Mouse (Mus musculus) gastrocnemius, postnatal 14 days (tissue): ENCODE measurements around the gene Ltb4r2. TPM values are rescaled to one million over a fixed set of nuclear protein-coding genes. Genes with fewer than 3 reads are reported as not detected.

Source experiments
- total RNA-seq, 2 experiments: library from RNA; stranded (reverse); gene quantifications; 2 replicates each; pipeline ENCODE4 v1.2.3; 2021

Ltb4r2 gene
- total RNA-seq, 2 experiments from 2014 or later: 0.12 TPM; not detected in 1

Other genes with a start within 250 kb of the Ltb4r2 start
- gene Nrl, start 236.4 kb upstream of the Ltb4r2 start, total RNA-seq: not detected
- gene Pck2, start 221.2 kb upstream of the Ltb4r2 start, total RNA-seq: 10 to 100 TPM; 11.5 to 13.8 TPM
- 10 to 100 TPM; 76.5 to 87.8 TPM for gene Dcaf11, start 201.4 kb upstream of the Ltb4r2 start, total RNA-seq
- not detected for gene A730061H03Rik, start 201.0 kb upstream of the Ltb4r2 start, total RNA-seq
- 100 to 1,000 TPM; 415 to 455 TPM for gene Fitm1, start 185.8 kb upstream of the Ltb4r2 start, total RNA-seq
- gene Psme1, start 183.3 kb upstream of the Ltb4r2 start, total RNA-seq: 10 to 100 TPM; 48.3 to 49.7 TPM
- 10 to 100 TPM; 38.6 to 39.4 TPM for gene Emc9, start 176.1 kb upstream of the Ltb4r2 start, total RNA-seq
- gene Psme2, start 170.3 kb upstream of the Ltb4r2 start, total RNA-seq: 10 to 100 TPM; 57.5 to 63.2 TPM
- 10 to 100 TPM in 1 of 2 experiments, 1 to 10 TPM in 1; 9.4 to 11.7 TPM for gene Rnf31, start 169.7 kb upstream of the Ltb4r2 start, total RNA-seq
- 1 to 10 TPM; 3.9 to 4.8 TPM for gene Irf9, start 157.9 kb upstream of the Ltb4r2 start, total RNA-seq
- under 1 TPM; 0.53 to 0.72 TPM for gene Rec8, start 143.4 kb upstream of the Ltb4r2 start, total RNA-seq
- gene Ipo4, start 125.5 kb upstream of the Ltb4r2 start, total RNA-seq: 10 to 100 TPM; 52.5 to 62.0 TPM
- under 1 TPM; 0.27 to 0.96 TPM for gene Gm49378, start 123.5 kb upstream of the Ltb4r2 start, total RNA-seq
- gene Tm9sf1, start 117.6 kb upstream of the Ltb4r2 start, total RNA-seq: 10 to 100 TPM; 21.5 TPM
- under 1 TPM; 0.12 to 0.49 TPM for gene Tssk4, start 111.2 kb upstream of the Ltb4r2 start, total RNA-seq
- 10 to 100 TPM; 17.8 to 19.7 TPM for gene Mdp1, start 100.9 kb upstream of the Ltb4r2 start, total RNA-seq
- gene Gmpr2, start 89.5 kb upstream of the Ltb4r2 start, total RNA-seq: 1 to 10 TPM; 4.0 to 4.3 TPM
- gene Nedd8, start 89.3 kb upstream of the Ltb4r2 start, total RNA-seq: 100 to 1,000 TPM; 200 to 201 TPM
- 10 to 100 TPM; 10.3 to 11.2 TPM for gene Tinf2, start 79.6 kb upstream of the Ltb4r2 start, total RNA-seq
- under 1 TPM; 0.16 to 0.35 TPM for gene Tgm1, start 47.5 kb upstream of the Ltb4r2 start, total RNA-seq
- gene Rabggta, start 39.2 kb upstream of the Ltb4r2 start, total RNA-seq: 1 to 10 TPM; 8.2 to 9.3 TPM
- gene Dhrs1, start 15.7 kb upstream of the Ltb4r2 start, total RNA-seq: 10 to 100 TPM; 28.5 to 30.2 TPM
- 10 to 100 TPM; 12.1 to 13.9 TPM for gene Nop9, start 15.7 kb upstream of the Ltb4r2 start, total RNA-seq
- not detected for gene Cideb, start 3.0 kb upstream of the Ltb4r2 start, total RNA-seq
- gene Ltb4r1, start 4.5 kb downstream of the Ltb4r2 start, total RNA-seq: under 1 TPM; 0.22 to 0.39 TPM
- 1 to 10 TPM; 7.1 to 8.6 TPM for gene Adcy4, start 22.7 kb downstream of the Ltb4r2 start, total RNA-seq
- 1 to 10 TPM; 2.4 to 2.6 TPM for gene Ripk3, start 27.4 kb downstream of the Ltb4r2 start, total RNA-seq
- gene Nfatc4, start 61.7 kb downstream of the Ltb4r2 start, total RNA-seq: 1 to 10 TPM; 7.4 to 7.5 TPM
- gene Nynrin, start 92.6 kb downstream of the Ltb4r2 start, total RNA-seq: 1 to 10 TPM; 7.2 to 7.5 TPM
- under 1 TPM; 0.11 to 0.12 TPM for gene Cbln3, start 123.0 kb downstream of the Ltb4r2 start, total RNA-seq
- 1 to 10 TPM; 7.1 to 8.2 TPM for gene Khnyn, start 123.5 kb downstream of the Ltb4r2 start, total RNA-seq
- 10 to 100 TPM; 82.6 to 85.7 TPM for gene Sdr39u1, start 138.9 kb downstream of the Ltb4r2 start, total RNA-seq
- 1 to 10 TPM; 7.6 to 9.9 TPM for gene Cma1, start 183.2 kb downstream of the Ltb4r2 start, total RNA-seq
- under 1 TPM in 1 of 2 experiments, not detected in 1; 0.57 TPM for gene Cma2, start 189.6 kb downstream of the Ltb4r2 start, total RNA-seq